Mouse (Mus musculus) frontal cortex, adult (tissue): ENCODE data around the gene Srpk1.

Source experiments
- ATAC-seq: cut with Nextera tagmentation; 2 replicates; pipeline ENCODE4 v1.9.2; 2017; ENCODE audit warnings: mild to moderate bottlenecking, moderate library complexity, mixed read lengths; ENCODE audit not compliant: low TSS enrichment

Gene Srpk1

GRCm38 (mm10) chr17:28622300-28622759, at the start of gene Srpk1:
TSS of gene Srpk1 (minus strand) at chr17:28622709.
- ATAC-seq: peak; percentile 72

DNA sequence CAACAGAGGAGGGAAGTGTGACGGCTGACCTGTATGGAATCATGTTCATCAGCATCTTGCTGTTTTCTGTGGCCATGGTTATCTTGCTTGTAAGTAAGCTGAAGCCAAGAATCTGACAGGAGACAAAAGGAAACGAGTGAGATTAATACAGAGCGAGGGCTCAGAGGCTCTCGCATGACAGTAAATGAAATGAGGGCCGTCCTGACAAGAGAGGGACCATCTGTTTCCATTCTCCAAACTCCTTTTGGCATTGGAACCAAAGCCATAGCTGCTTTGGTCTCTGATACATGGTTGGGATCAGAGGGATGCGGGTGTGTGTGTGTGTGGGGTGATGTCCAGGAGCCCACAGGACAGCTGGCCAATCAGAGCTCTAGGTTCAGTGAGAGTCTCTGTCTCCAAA, 37.1 kb upstream of the Srpk1 start:
- no peak for ATAC-seq

- no peak for ATAC-seq
Measured at GRCm38 (mm10) chr17:28657936-28658335, 35.4 kb upstream of the Srpk1 start.

DNA sequence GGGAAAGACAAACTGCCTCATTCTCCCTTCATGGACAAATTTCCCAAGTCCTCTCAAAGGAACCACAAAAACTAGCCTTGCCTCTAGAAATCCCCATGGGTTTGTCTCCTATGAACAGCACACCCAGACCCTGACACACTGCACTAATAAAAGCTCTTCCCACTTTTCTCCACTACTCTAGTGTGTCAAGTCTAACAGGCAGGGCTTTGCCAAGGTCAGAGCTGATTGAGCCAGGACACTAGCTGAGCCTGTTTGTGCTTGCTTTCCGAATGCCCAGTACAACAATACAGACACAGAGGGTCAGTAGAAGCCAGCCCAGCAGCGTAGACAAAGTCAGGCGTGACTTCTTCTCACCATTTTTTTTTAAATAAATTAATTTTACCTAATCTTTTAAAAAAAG, 27.8 kb upstream of the Srpk1 start:
- no peak for ATAC-seq

- ATAC-seq: peak; percentile 89
Measured at GRCm38 (mm10) chr17:28648607-28649370, 26.3 kb upstream of the Srpk1 start.

DNA sequence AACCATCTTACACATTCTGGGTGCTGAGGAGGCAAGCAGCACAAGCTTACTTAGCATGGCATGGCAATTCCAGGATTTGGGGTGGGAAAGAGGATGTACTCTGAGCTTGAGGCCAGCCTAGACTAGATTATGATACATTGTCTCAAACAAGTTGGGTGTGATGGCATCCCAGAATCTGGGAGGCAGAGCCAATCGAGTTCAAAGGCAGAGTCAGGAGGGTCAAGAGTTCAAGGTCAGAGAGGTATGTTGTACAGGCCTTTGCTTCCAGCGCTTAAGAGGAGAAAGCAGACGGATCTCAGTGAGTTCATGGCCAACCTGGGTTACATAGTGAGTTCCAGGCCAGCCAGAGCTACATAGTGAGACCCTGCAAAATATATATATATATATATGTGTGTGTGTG, 23.7 kb upstream of the Srpk1 start:
- ATAC-seq: no peak

DNA sequence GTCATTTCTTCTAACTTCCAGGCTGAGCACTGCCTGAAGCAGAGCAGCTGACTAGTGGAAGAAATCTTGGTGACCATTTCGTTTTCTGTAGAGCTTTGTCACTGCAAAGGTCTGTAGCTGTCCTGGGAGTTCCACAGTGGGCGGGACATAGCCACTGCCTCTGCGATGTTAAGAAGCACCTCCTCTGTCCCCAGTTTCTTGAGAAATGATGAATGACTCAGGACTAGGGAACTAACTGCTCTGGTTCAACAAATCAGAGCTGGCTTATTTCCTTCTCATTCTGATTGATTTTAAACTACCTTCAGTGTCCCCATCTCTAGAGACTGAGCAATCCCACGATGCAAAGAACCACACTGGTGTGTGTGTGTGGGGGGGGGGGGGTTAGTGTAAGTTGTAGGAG, 21.6 kb upstream of the Srpk1 start:
- no peak for ATAC-seq

- ATAC-seq: no peak
Measured at GRCm38 (mm10) chr17:28643697-28644096, 21.2 kb upstream of the Srpk1 start.

- no peak for ATAC-seq
Measured at GRCm38 (mm10) chr17:28640113-28640512, 17.6 kb upstream of the Srpk1 start.

DNA sequence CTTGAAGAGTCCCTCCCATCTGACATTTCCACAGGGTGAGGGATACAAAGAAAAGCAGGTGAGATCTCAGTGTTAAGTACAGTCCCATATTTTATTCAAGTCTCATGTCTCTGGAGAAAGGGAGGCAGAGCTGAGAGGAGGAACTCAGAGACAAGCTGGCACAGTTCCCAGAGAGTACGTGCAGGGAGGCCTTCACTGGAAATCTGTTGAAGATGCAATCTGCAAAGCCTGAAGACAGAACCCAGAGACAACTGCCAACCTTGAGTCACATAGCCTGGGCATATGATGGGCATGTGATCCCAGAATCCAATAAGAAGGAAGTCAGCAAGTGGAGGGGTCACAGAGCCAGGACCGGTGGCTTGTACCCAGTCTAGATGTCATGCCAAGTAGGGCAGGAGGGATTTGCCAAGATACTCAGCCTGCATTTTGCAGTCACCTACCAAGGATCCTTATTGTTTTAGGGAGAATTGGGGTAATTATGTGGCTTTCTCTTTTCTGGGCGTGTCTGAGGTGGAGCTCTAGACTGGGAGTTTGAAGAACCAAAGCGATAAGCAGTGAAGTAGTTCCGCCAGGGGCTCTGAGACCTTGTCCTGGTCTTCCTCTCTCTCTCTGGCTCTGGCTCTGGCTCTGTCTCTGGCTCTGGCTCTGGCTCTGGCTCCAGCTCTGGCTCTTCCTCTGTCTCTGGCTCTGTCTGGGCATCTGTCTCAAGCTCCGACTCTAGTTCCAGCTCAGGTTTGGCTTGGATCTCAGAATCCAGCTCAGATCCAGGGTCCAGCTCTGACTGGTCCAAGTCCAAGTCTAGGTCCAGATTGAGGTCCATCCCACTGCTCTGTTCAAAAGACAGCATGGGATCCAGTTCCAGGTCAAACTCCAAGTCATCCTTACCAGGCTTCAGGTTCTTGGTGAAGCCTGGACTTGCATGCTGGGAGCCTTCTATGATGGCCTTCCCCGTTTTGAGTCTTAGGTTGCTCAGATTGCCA, 15.5 kb upstream of the Srpk1 start:
- ATAC-seq: peak; percentile 87

- ATAC-seq: no peak
Measured at GRCm38 (mm10) chr17:28635842-28636241, 13.3 kb upstream of the Srpk1 start.

DNA sequence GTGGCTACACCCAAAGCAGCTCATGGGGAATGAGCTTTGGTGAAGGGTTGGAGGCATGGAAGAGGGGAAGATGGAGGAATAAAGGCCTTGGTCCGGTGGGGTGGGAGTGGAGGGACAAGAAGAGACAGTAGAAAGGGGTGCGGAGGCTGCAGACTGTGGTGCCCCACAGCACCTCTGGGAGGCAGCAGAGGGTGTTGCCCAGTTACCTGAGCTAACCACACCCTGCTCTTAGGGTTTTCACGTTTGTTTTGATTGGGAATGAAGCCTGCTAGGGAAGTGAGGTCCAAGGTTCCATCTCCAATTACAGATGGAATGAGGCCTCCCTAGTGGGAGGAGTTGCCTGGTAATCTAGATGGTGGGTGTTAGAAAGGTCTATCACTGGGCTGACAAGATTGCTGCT, 6.6 kb upstream of the Srpk1 start:
- ATAC-seq: no peak

DNA sequence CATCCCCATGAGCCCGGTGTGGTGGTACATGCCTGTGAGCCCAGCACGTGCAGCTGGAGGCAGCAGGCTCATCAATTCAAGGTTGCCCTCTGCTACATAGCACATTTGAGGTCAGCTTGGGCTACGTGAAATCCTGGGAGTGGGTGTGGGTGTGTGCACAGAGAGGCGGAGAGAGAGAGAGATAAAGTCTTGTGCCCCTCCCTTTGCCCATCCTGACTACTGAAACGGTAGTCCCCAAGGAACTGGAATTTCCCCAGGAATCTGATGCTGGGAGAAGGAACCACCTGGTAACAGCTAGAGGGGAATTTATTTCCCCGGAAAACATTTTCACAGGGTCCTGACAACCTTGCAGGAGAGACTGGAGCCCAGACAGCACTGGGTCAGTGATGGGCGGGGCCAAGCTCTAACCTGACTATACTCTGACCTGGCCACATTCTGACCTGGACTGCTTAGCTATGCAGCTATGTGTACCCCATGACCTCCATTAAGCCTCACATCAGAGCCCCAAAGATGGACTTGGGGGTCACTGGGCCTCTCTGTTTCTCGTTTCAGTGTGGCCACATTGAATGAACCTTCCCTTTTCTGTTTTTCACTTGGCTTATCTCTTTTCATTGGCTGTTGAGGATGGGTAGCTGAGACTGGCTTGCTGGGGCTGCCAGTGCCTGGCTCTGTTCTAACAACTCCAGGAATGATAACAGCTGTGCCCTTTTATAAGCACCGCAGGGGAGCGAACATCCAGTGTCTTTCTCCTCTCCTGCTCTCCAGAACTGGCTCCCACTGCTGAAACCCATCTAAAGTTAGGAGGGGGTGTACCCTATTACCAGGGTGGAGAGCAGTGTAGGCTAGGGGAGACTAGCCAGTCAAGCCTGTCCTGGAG, 6.0 kb upstream of the Srpk1 start:
- peak; percentile 15; the same call in 1 of the 2 replicates for ATAC-seq

GRCm38 (mm10) chr17:28626937-28627336, 4.4 kb upstream of the Srpk1 start:
- peak; percentile 47 for ATAC-seq

GRCm38 (mm10) chr17:28625327-28625726, 2.8 kb upstream of the Srpk1 start:
- ATAC-seq: no peak

GRCm38 (mm10) chr17:28624841-28625240, 2.3 kb upstream of the Srpk1 start:
- ATAC-seq: peak; percentile 22; the same call in 1 of the 2 replicates

DNA sequence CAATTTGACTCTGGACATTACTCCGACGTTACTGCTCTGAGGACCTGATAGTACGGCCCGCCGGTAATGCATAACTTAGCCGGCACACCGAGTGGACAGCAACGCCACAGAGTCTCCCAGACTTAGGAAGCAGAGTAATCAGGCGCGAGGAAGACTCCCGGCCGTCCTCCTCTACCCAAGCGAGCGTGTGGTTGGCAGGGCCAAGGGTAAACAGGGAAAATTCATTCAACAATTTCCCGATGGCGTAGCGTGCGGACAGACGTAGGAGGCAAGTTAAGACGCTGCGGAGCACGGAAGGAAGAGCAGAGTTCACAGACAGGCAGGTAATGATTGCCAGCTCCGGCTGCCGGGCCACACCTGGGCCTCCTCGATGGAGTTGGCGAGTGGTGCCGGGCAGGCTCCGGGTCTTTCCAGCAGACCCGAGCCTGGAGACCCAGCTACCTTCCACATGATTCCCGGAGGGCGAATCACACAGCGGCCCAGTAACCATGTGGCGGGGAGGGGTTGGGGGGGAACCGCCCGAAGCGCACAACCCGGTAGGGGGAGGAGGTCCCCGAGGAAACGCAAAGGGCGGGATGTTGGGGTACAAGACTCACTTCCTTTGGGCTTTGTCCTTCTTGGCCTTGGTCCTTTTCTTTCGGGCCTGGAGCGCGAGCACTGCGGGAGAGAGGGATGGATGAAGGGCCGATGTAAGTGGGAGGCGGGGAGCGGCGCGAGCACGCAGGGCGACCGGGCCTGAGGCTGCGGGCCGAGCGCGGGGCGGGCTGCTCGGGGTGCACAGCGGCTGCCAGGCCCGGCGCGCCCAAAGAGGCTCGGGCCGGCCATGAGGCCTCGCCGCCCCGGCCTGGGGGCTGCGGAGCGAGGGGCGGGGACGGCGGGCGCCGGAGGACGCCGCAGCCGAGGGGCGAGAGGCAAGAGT, 869 bp downstream of the Srpk1 start:
- peak; percentile 60 for ATAC-seq

GRCm38 (mm10) chr17:28618775-28619174, 3.7 kb downstream of the Srpk1 start:
- ATAC-seq: no peak

- no peak for ATAC-seq
Measured at GRCm38 (mm10) chr17:28618124-28618523, 4.4 kb downstream of the Srpk1 start.

DNA sequence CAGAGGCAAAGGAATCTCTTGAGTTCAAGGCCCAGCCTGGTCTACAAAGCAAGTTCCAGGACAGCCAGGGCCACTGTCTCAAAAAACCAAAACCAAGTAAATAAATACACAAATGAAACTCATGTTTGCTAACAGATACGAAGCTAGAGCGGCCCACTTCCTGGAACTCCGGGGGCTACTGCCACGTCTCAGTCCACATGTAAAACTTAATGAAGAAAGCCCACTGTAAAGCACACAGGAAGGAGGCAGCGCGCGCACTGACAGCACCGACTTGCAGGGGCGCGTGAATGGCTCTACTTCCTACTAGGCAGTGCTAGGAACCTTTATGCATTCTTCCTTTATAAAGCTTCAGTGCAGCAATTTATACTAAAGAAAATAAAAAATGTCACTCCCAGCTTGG, 4.9 kb downstream of the Srpk1 start:
- ATAC-seq: no peak

- ATAC-seq: no peak
Measured at GRCm38 (mm10) chr17:28615332-28615731, 7.2 kb downstream of the Srpk1 start.
